Mouse (Mus musculus) erythroblast, adult 5-6 weeks (primary cell): Measurements from ENCODE around the gene Lekr1. TPM values are rescaled to one million over a fixed set of nuclear protein-coding genes. Genes with fewer than 3 reads are reported as not detected.

Experiments used
- ATAC-seq: replicated peaks from 2 replicates; pipeline ENCODE4 v1.8.0; 2016; ENCODE audit warnings: moderate number of reproducible peaks, mild to moderate bottlenecking, moderate TSS enrichment, inconsistent platforms; ENCODE audit not compliant: poor library complexity, low FRiP score, severe bottlenecking
- total RNA-seq, 2 experiments: library from RNA; stranded (forward) in 1 of 2; stranded (reverse) in 1 of 2; fragments of 150-400 nt in 1 of 2; fragments of 200-764, 138-1000 nt in 1 of 2; gene quantifications; 2 replicates each; pipeline versions ENCODE4 v1.2.3 to v1.2.4; 2015 to 2017; ENCODE audit warnings: low replicate concordance in 2 of 2

Gene Lekr1
- total RNA-seq, 2 experiments from 2014 or later: 0.51 TPM; not detected in 1

- ATAC-seq: no peak
Observed at GRCm38 (mm10) chr3:65827400-65827799, 161.4 kb downstream of the Lekr1 start.

- no peak for ATAC-seq
Observed at GRCm38 (mm10) chr3:65828020-65828419, 162.0 kb downstream of the Lekr1 start.

- ATAC-seq: no peak
Observed at GRCm38 (mm10) chr3:65829230-65829629, 163.2 kb downstream of the Lekr1 start.

- no peak for ATAC-seq
Observed at GRCm38 (mm10) chr3:65829943-65830483, 164.0 kb downstream of the Lekr1 start.

- ATAC-seq: no peak
Observed at GRCm38 (mm10) chr3:65830801-65831200, 164.8 kb downstream of the Lekr1 start.

GRCm38 (mm10) chr3:65832398-65832797 is 166.4 kb downstream of the Lekr1 start:
- ATAC-seq: no peak

- ATAC-seq: no peak
Observed at GRCm38 (mm10) chr3:65836435-65836834, 170.4 kb downstream of the Lekr1 start.

- no peak for ATAC-seq
Observed at GRCm38 (mm10) chr3:65839664-65840063, 173.6 kb downstream of the Lekr1 start.

GRCm38 (mm10) chr3:65841175-65841574 is 175.1 kb downstream of the Lekr1 start:
- no peak for ATAC-seq

- ATAC-seq: no peak
Observed at GRCm38 (mm10) chr3:65842515-65843184, 176.6 kb downstream of the Lekr1 start.

- ATAC-seq: no peak
Observed at GRCm38 (mm10) chr3:65843185-65843552, 177.1 kb downstream of the Lekr1 start.

GRCm38 (mm10) chr3:65844302-65844701 is 178.3 kb downstream of the Lekr1 start:
- ATAC-seq: no peak

- no peak for ATAC-seq
Observed at GRCm38 (mm10) chr3:65844851-65845552, 179.0 kb downstream of the Lekr1 start.

GRCm38 (mm10) chr3:65847158-65847787 is 181.2 kb downstream of the Lekr1 start:
- no peak for ATAC-seq

GRCm38 (mm10) chr3:65853746-65854145 is 187.7 kb downstream of the Lekr1 start:
- ATAC-seq: no peak

GRCm38 (mm10) chr3:65855521-65855920 is 189.5 kb downstream of the Lekr1 start:
- no peak for ATAC-seq

GRCm38 (mm10) chr3:65858118-65858517 is 192.1 kb downstream of the Lekr1 start:
- no peak for ATAC-seq

GRCm38 (mm10) chr3:65858741-65859348 is 192.8 kb downstream of the Lekr1 start:
- ATAC-seq: no peak

- no peak for ATAC-seq
Observed at GRCm38 (mm10) chr3:65859750-65860149, 193.7 kb downstream of the Lekr1 start.

GRCm38 (mm10) chr3:65860903-65861302 is 194.9 kb downstream of the Lekr1 start:
- no peak for ATAC-seq
